Mouse (Mus musculus): Measurements from ENCODE around the gene Gm11027. TPM values are rescaled to one million over a fixed set of nuclear protein-coding genes. Genes with fewer than 3 reads are reported as not detected.

Gene Gm11027
- polyA plus RNA-seq, 1 experiment from 2014 or later: not detected

DNA sequence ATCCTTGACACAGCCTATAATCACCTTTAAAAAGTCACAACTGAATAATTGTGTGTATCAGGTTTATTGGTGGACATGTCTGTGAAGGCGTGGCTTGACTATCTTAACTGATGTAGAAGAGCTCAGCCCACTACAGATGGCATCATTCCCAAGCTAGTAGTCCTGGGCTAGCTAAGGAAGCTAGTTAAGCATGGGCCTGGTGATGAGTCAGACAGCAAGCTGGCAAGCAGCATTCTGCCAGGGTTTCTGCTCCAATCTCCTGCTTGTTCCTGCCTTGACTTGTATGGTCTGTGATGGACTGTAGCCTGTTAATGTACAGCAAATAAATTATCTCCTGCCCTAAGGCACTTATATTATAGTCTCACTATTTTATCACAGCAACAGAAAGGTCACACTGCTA lies 30.6 kb upstream of the Gm11027 start:
- DNase-seq (no peak), ATAC-seq (ENCODE audit: low FRiP score, low TSS enrichment) (no peak)
- Histone ChIP-seq H3K4me2 (ENCODE audit: low read length) (no peak overlapping the region), H3K27me3 (ENCODE audit: control insufficient read depth, insufficient read depth, low read length) (no peaks in the 10 kb centered on the region), H3K36me3 (ENCODE audit: control insufficient read depth, insufficient read depth, low read length) (peaks cover 55% of the 10 kb centered on the region), H3K4me1 (ENCODE audit: control insufficient read depth, insufficient read depth, low read length) (no peaks in the 10 kb centered on the region), H3K27ac (replicated peaks; ENCODE audit: low read depth, low read length) (no peak overlapping the region), H3K9ac (replicated peaks; ENCODE audit: low read length) (no peak overlapping the region), H3K4me3 (replicated peaks; ENCODE audit: low read depth, low read length) (no peak overlapping the region), H3K9me3 (ENCODE audit: control insufficient read depth, low read length) (no peaks in the 10 kb centered on the region)
- WGBS: 84% methylated on average over 1 of the region's 1 CpGs

DNA sequence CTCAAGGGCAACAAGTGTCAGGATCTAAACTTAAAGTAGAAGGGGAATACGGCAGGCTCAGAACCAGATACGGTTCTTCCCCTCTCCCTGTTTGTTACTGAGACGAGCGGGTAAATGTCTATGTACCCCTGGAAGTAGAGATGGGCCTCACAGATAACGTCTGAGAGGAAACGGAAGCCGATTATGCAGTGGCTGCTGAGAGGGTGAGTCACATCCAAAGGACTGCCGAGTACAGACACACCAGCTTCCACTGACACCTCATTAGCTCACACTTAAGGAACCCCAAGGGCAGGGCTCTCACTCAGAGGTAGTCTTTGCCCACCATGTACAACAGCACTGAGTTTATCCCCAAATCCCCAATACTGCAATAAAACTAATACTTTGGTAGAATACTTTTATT lies 20.5 kb upstream of the Gm11027 start:
- Histone ChIP-seq H3K4me2 (ENCODE audit: low read length) (no peak overlapping the region), H3K36me3 (ENCODE audit: control insufficient read depth, insufficient read depth, low read length) (peaks cover 19% of the 10 kb centered on the region), H3K9ac (replicated peaks; ENCODE audit: low read length) (no peak overlapping the region), H3K27ac (replicated peaks; ENCODE audit: low read depth, low read length) (no peak overlapping the region), H3K27me3 (ENCODE audit: control insufficient read depth, insufficient read depth, low read length) (no peaks in the 10 kb centered on the region), H3K9me3 (ENCODE audit: control insufficient read depth, low read length) (no peaks in the 10 kb centered on the region), H3K4me1 (ENCODE audit: control insufficient read depth, insufficient read depth, low read length) (no peaks in the 10 kb centered on the region), H3K4me3 (replicated peaks; ENCODE audit: low read depth, low read length) (no peak overlapping the region)
- 85% methylated on average over 8 of the region's 8 CpGs for WGBS
- ATAC-seq (ENCODE audit: low FRiP score, low TSS enrichment) (no peak), DNase-seq (no peak)

DNA sequence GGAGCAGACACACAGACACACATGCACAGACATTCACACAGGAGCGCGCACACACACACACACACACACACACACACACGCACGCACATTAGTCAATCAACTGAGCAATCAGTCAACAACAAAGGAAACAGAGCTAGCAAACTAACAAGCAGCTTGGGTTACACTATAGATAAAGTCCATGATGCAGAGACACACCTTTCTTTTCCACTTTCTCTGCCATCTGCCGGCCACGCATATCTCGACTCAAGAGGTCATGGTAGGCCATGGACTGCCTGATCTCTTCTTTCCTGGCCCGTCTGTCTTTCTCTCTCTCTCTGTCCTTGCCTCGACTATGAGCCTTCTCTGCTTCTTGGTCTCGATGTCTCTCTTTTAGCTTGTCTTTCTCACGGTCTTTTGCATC lies 19.6 kb upstream of the Gm11027 start:
- DNase-seq (no peak), ATAC-seq (ENCODE audit: low FRiP score, low TSS enrichment) (no peak)
- Histone ChIP-seq H3K36me3 (ENCODE audit: control insufficient read depth, insufficient read depth, low read length) (peaks cover 19% of the 10 kb centered on the region), H3K27ac (replicated peaks; ENCODE audit: low read depth, low read length) (no peak overlapping the region), H3K27me3 (ENCODE audit: control insufficient read depth, insufficient read depth, low read length) (no peaks in the 10 kb centered on the region), H3K9ac (replicated peaks; ENCODE audit: low read length) (no peak overlapping the region), H3K9me3 (ENCODE audit: control insufficient read depth, low read length) (no peaks in the 10 kb centered on the region), H3K4me2 (ENCODE audit: low read length) (no peak overlapping the region), H3K4me3 (replicated peaks; ENCODE audit: low read depth, low read length) (no peak overlapping the region), H3K4me1 (ENCODE audit: control insufficient read depth, insufficient read depth, low read length) (no peaks in the 10 kb centered on the region)
- WGBS: 93% methylated on average over 11 of the region's 11 CpGs

DNA sequence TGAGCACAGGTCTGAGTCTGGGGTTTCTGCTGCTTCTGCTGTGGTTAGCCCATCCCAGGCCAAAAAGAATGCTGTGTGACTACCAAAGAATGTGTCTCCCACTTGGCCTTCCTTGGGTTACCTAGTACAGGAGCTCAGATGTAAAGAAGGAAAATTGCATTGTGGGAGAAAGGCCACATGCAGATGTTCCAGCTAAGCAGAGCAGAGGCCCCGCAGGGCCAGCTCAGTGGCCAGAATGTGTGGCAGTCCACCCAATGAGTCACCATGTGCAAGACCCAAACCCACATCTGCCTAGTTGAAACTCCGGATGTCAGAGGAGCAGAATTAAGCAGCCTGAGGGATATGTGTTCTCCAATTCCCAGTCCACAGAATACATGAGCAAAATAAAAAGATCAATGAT lies 16.9 kb upstream of the Gm11027 start:
- Histone ChIP-seq H3K4me3 (replicated peaks; ENCODE audit: low read depth, low read length) (no peak overlapping the region), H3K4me1 (ENCODE audit: control insufficient read depth, insufficient read depth, low read length) (peaks cover 7% of the 10 kb centered on the region; the same call in 1 of the 2 replicates), H3K4me2 (ENCODE audit: low read length) (no peak overlapping the region), H3K27me3 (ENCODE audit: control insufficient read depth, insufficient read depth, low read length) (no peaks in the 10 kb centered on the region), H3K9ac (replicated peaks; ENCODE audit: low read length) (no peak overlapping the region), H3K27ac (replicated peaks; ENCODE audit: low read depth, low read length) (no peak overlapping the region), H3K9me3 (ENCODE audit: control insufficient read depth, low read length) (no peaks in the 10 kb centered on the region), H3K36me3 (ENCODE audit: control insufficient read depth, insufficient read depth, low read length) (peaks cover 11% of the 10 kb centered on the region)
- WGBS: 79% methylated on average over 2 of the region's 2 CpGs
- no peak for ATAC-seq (ENCODE audit: low FRiP score, low TSS enrichment)
- no peak for DNase-seq

DNA sequence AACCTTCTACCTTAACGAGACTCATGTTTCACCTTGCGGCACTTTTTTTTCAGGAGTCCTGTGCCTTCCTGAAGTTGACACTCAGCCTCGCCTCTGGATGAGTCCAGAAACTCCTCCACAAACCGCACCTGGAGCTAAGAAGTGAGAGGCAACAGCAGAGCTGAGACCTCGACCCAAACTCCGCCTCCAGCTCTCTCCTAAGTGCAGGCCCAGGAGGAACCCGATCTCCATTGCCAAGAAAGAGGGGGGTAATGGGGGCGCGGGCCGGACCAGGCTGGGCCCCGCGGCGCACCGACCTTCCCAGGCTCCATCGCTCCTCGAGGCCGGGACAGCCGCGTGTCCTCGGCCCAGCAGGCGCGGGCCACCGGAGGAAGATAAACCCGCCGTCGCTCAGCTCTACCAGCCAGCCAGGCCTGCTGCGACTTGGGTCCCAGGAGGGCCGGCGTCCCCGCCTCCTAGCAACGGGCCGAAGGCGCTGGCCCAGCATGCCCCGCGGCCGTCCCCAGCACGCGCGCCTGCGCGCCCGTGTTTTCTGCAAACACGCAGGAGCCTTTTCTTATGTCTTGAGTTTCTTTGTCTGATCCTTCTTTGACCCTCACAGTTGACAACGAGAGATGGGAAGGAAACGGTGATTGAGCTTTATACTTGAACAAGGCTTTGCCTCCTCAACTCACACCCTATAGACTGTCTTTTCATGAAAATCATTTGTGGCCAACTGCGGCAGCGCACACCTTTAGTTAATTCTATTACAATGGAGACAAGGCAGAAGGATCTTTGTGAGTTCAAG lies 12.4 kb upstream of the Gm11027 start, which contains the start of gene Wdr60:
Gene Wdr60 (minus strand): TSS at position 468 of the 787 bp plus-strand sequence.
- ATAC-seq (ENCODE audit: low FRiP score, low TSS enrichment): peak; percentile 97
- Histone ChIP-seq H3K27ac (replicated peaks; ENCODE audit: low read depth, low read length) (peak within 1 kb of the TSS; percentile 80), H3K4me3 (replicated peaks; ENCODE audit: low read depth, low read length) (peak within 1 kb of the TSS; percentile 51)

DNA sequence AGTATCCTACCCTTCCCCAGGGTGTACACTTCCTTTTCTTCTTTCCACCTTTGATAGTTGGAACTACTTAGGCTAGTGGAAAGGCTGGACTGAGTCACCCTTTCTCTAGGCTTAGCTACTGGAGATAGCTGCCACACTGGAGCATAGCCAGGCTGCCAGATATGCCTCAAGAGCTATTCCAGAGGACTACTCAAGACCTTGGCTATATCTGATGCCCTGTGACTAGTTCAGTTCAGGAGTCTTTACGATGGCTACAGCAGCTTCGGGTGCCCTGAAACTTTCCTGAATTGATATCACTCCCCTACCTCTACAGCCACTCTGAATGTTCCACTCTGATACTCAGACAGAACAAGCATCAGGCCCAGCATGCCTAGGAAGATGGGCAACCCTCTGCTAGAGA lies 10.4 kb upstream of the Gm11027 start:
- WGBS: 98% methylated on average over 2 of the region's 2 CpGs
- DNase-seq (no peak), ATAC-seq (ENCODE audit: low FRiP score, low TSS enrichment) (no peak)
- Histone ChIP-seq H3K9me3 (ENCODE audit: control insufficient read depth, low read length) (no peaks in the 10 kb centered on the region), H3K4me2 (ENCODE audit: low read length) (no peak overlapping the region), H3K27ac (replicated peaks; ENCODE audit: low read depth, low read length) (no peak overlapping the region), H3K4me1 (ENCODE audit: control insufficient read depth, insufficient read depth, low read length) (peaks cover 9% of the 10 kb centered on the region; the same call in 1 of the 2 replicates), H3K27me3 (ENCODE audit: control insufficient read depth, insufficient read depth, low read length) (no peaks in the 10 kb centered on the region), H3K36me3 (ENCODE audit: control insufficient read depth, insufficient read depth, low read length) (no peaks in the 10 kb centered on the region), H3K4me3 (replicated peaks; ENCODE audit: low read depth, low read length) (no peak overlapping the region), H3K9ac (replicated peaks; ENCODE audit: low read length) (no peak overlapping the region)

More for the DNA sequence above, 12.4 kb upstream of the Gm11027 start, which contains the start of gene Wdr60:
- peaks cover 9% of the 10 kb centered on the region; the same call in 1 of the 2 replicates for H3K4me1 ChIP-seq (ENCODE audit: control insufficient read depth, insufficient read depth, low read length)
- 2% methylated on average over 47 of the region's 47 CpGs for WGBS
- H3K9me3 ChIP-seq (ENCODE audit: control insufficient read depth, low read length): no peaks in the 10 kb centered on the region
- H3K9ac ChIP-seq (replicated peaks; ENCODE audit: low read length): peak within 1 kb of the TSS; percentile 74
- H3K27me3 ChIP-seq (ENCODE audit: control insufficient read depth, insufficient read depth, low read length): no peaks in the 10 kb centered on the region
- H3K4me2 ChIP-seq (ENCODE audit: low read length): peak within 1 kb of the TSS; percentile 62
- DNase-seq: peak; percentile 96
- H3K36me3 ChIP-seq (ENCODE audit: control insufficient read depth, insufficient read depth, low read length): no peaks in the 10 kb centered on the region

DNA sequence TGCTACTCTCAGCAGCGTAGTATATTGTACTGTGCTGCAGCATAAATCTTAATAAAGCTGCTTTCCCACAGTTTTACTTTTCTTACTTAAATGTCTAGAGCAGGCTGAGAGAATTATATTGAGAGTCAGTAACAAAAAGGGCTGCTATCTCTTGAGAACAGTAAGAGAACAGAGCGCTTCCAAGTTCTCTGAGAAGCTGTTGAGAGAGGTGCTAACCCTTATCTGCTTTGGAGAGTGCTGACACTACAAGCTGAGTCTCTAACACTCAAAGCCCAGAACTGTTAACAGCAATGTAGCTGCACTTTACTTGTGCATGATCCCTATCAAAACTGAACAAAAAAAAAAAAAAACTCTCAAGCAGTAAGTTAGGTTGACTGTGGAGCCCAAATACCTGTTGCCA lies 9.9 kb upstream of the Gm11027 start:
- Histone ChIP-seq H3K36me3 (ENCODE audit: control insufficient read depth, insufficient read depth, low read length) (no peaks in the 10 kb centered on the region), H3K4me1 (ENCODE audit: control insufficient read depth, insufficient read depth, low read length) (peaks cover 9% of the 10 kb centered on the region; the same call in 1 of the 2 replicates), H3K4me3 (replicated peaks; ENCODE audit: low read depth, low read length) (no peak overlapping the region), H3K9me3 (ENCODE audit: control insufficient read depth, low read length) (no peaks in the 10 kb centered on the region), H3K4me2 (ENCODE audit: low read length) (no peak overlapping the region), H3K27me3 (ENCODE audit: control insufficient read depth, insufficient read depth, low read length) (no peaks in the 10 kb centered on the region), H3K27ac (replicated peaks; ENCODE audit: low read depth, low read length) (no peak overlapping the region), H3K9ac (replicated peaks; ENCODE audit: low read length) (no peak overlapping the region)
- ATAC-seq (ENCODE audit: low FRiP score, low TSS enrichment) (no peak), DNase-seq (no peak)
- 87% methylated on average over 2 of the region's 2 CpGs for WGBS

DNA sequence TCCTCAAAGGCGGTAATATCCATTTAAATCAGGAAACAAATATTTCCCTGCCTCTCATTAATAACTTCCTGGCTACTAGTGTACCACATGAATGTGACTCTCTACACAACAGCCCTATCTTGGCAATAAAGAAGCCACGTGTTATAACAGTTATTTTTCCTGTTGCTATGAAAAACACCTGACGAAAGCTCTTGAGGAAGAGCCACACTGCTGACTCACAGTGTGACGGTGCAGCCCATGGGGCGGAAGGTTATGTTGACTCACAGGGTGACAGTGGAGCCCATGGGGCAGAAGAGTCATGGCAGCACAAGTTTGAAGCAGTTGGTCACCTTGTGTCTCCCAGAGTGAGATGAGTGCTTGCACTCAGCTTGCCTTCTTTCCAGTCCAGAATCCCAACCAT lies 5.7 kb upstream of the Gm11027 start:
- WGBS: 91% methylated on average over 5 of the region's 5 CpGs

DNA sequence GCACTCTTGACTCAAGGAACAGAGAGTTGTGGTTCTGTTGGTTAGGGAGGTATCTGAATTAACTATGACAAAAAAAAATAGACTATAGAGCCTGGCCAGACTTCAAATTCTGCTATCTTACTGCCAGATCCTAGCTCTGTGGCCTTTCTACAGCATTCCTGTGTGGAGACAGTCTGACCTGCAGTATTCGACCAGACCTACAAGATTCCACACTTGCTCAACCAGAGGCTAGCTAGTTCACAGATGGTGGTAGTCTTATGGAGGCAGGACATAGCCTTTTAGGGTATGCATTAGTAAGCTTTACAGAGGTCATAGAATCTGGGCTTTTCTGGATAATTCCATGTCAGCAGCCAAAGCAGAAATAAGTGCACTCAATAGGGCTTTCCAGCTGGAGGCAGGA lies 4.6 kb upstream of the Gm11027 start:
- H3K36me3 ChIP-seq (ENCODE audit: control insufficient read depth, insufficient read depth, low read length): no peaks in the 10 kb centered on the region
- no peak overlapping the region for H3K27ac ChIP-seq (replicated peaks; ENCODE audit: low read depth, low read length)
- no peaks in the 10 kb centered on the region for H3K4me1 ChIP-seq (ENCODE audit: control insufficient read depth, insufficient read depth, low read length)
- H3K9me3 ChIP-seq (ENCODE audit: control insufficient read depth, low read length): no peaks in the 10 kb centered on the region
- ATAC-seq (ENCODE audit: low FRiP score, low TSS enrichment): no peak
- no peak overlapping the region for H3K4me3 ChIP-seq (replicated peaks; ENCODE audit: low read depth, low read length)
- WGBS: 83% methylated on average over 1 of the region's 1 CpGs
- DNase-seq: no peak
- H3K27me3 ChIP-seq (ENCODE audit: control insufficient read depth, insufficient read depth, low read length): no peaks in the 10 kb centered on the region
- no peak overlapping the region for H3K9ac ChIP-seq (replicated peaks; ENCODE audit: low read length)
- H3K4me2 ChIP-seq (ENCODE audit: low read length): no peak overlapping the region

More for the DNA sequence above, 5.7 kb upstream of the Gm11027 start:
- Histone ChIP-seq H3K4me1 (ENCODE audit: control insufficient read depth, insufficient read depth, low read length) (no peaks in the 10 kb centered on the region), H3K36me3 (ENCODE audit: control insufficient read depth, insufficient read depth, low read length) (no peaks in the 10 kb centered on the region), H3K27me3 (ENCODE audit: control insufficient read depth, insufficient read depth, low read length) (no peaks in the 10 kb centered on the region), H3K9me3 (ENCODE audit: control insufficient read depth, low read length) (no peaks in the 10 kb centered on the region), H3K4me3 (replicated peaks; ENCODE audit: low read depth, low read length) (no peak overlapping the region), H3K4me2 (ENCODE audit: low read length) (no peak overlapping the region), H3K9ac (replicated peaks; ENCODE audit: low read length) (no peak overlapping the region), H3K27ac (replicated peaks; ENCODE audit: low read depth, low read length) (no peak overlapping the region)
- DNase-seq (no peak), ATAC-seq (ENCODE audit: low FRiP score, low TSS enrichment) (no peak)

Data from midbrain, embryonic 14.5 days (tissue).